Mouse (Mus musculus) liver, embryonic 14.5 days (tissue): ENCODE measurements at regions not wholly inside any gene's neighbourhood (a gene's known extent, or its start where the extent isn't known, plus 50 kb on each side); places are given as distances from the start of the nearest gene placed in this dataset.
A peak's percentile ranks its signal among the peaks of the same experiment; 100 is the strongest.

Source experiments
- ATAC-seq: fragments of 200-750 bp; cut with Nextera tagmentation; 2 replicates; pipeline ENCODE4 v1.8.0; 2017; ENCODE audit warnings: moderate number of reproducible peaks, mild to moderate bottlenecking, moderate library complexity; ENCODE audit not compliant: insufficient read depth
- DNase-seq, 3 experiments: peaks; one replicate each; pipeline ENCODE4 v3.0.0-alpha.2; 2012 to 2013; ENCODE audit warnings: low read depth in 3 of 3, low spot score in 3 of 3
- H3K27ac ChIP-seq: fragments of 300-500 bp; sonication (generic); 2 replicates; pipeline ENCODE4 v1.5.1; 2014; ENCODE audit warnings: moderate library complexity, mild to moderate bottlenecking, control low read depth, inconsistent platforms
- H3K27me3 ChIP-seq: fragments of 300-500 bp; sonication (generic); 2 replicates; pipeline ENCODE4 v1.6.1; 2014; ENCODE audit warnings: mild to moderate bottlenecking, low read length, moderate library complexity; ENCODE audit not compliant: control insufficient read depth, insufficient read depth
- H3K36me3 ChIP-seq: fragments of 300-500 bp; sonication (generic); replicated peaks from 2 replicates; pipeline ENCODE4 v1.6.1; 2014; ENCODE audit warnings: low read depth; ENCODE audit not compliant: control insufficient read depth, insufficient read depth
- H3K4me1 ChIP-seq, 2 experiments: fragments of 200-500 bp in 1 of 2; fragments of 300-500 bp in 1 of 2; sonication (generic) in 1 of 2; replicated peaks; 2 replicates each; pipeline ENCODE4 v1.6.1; 2012 to 2014; ENCODE audit warnings: antibody characterized with exemption in 1 of 2, inconsistent platforms in 1 of 2, low read length in 1 of 2; ENCODE audit not compliant: control insufficient read depth in 2 of 2, insufficient read depth in 2 of 2
- H3K4me2 ChIP-seq: fragments of 300-500 bp; sonication (generic); 2 replicates; pipeline ENCODE4 v1.6.1; 2014; ENCODE audit warnings: low read depth, mild to moderate bottlenecking, control low read depth, moderate library complexity
- H3K4me3 ChIP-seq, 2 experiments: fragments of 200-500 bp in 1 of 2; fragments of 300-500 bp in 1 of 2; sonication (generic) in 1 of 2; 2 replicates each; pipeline ENCODE4 v1.5.1; 2012 to 2014; ENCODE audit warnings: low read depth in 2 of 2, low read length in 2 of 2, mild to moderate bottlenecking in 2 of 2, control low read depth in 1 of 2, inconsistent platforms in 1 of 2, moderate library complexity in 1 of 2; ENCODE audit not compliant: insufficient read depth in 1 of 2
- H3K9ac ChIP-seq: fragments of 300-500 bp; sonication (generic); replicated peaks from 2 replicates; pipeline ENCODE4 v1.6.1; 2014; ENCODE audit warnings: mild to moderate bottlenecking, control low read depth, moderate library complexity
- H3K9me3 ChIP-seq: fragments of 300-500 bp; sonication (generic); 2 replicates; pipeline ENCODE4 v1.6.1; 2016; ENCODE audit warnings: low read length, mixed read lengths; ENCODE audit not compliant: control insufficient read depth
- CTCF ChIP-seq: IDR thresholded peaks from 2 replicates; pipeline ENCODE4 v1.5.1; 2016; ENCODE audit warnings: antibody characterized with exemption, low read depth, control low read depth
- EP300 ChIP-seq: IDR thresholded peaks from 2 replicates; pipeline ENCODE4 v1.6.1; 2016; ENCODE audit warnings: antibody characterized with exemption, low read depth
- WGBS: fragments of 180-500 bp; shearing (Covaris S2); extraction: QIAGEN DNeasy Blood & Tissue Kit; methylation state at CpG from one replicate; pipeline ENCODE4 v1.1.7; 2014; ENCODE audit not compliant: insufficient replicate concordance; 5-methylcytosine and 5-hydroxymethylcytosine counted together

DNA sequence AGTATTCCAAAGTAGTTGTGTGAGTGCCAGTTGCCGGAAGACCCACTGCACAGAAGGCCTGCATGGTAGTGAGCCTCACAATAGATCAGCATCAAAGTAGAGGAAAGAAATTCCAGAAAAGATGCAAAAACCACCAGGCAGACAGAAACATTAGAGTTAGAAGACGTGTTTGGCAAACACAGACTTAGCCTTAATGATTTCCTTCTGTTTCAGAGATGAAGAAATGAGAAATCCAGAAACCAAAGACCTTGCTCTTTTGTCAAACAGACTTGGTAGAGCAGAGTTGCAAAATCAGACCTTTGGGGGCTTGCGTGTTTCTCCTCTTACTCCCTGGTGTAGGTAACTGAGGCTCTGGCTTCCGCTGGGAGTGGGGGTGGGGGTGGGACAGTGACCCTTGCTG lies 57.0 kb upstream of the Eed start:
- no peaks in the 10 kb centered on the region for H3K27me3 ChIP-seq
- DNase-seq (no peak), ATAC-seq (no peak)
- WGBS: 88% methylated on average over 4 of the region's 4 CpGs
- TF ChIP-seq EP300: no peak
- TF ChIP-seq CTCF: no peak
- H3K9me3 ChIP-seq: no peaks in the 10 kb centered on the region
- H3K36me3 ChIP-seq: no peaks in the 10 kb centered on the region
- no peak overlapping the region for H3K4me3 ChIP-seq
- H3K9ac ChIP-seq: no peak overlapping the region
- peaks cover 34 to 41% of the 10 kb centered on the region in 2 experiments for H3K4me1 ChIP-seq
- H3K27ac ChIP-seq: no peak overlapping the region
- H3K4me2 ChIP-seq: no peak overlapping the region

DNA sequence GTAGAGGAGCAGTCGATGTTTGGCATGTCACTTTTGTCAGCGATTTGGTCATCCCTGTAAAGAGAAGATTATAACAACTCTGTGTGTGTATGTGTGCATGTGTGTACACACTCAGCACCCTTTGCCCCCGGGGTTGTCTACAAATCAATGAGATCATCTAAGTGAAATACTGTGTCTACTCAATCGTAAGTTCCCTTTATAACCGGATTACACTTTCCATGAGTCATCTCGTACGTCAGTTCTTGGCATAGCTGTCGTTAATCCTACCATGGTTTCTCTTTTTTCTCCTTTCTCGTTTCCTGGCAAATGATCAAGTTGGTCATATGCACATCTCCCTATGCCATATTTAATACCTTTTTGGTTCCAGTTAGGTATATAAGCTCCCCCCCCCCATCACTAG lies 58.7 kb upstream of the Eed start:
- no peaks in the 10 kb centered on the region for H3K36me3 ChIP-seq
- 70% methylated on average over 9 of the region's 9 CpGs for WGBS
- H3K27ac ChIP-seq: no peak overlapping the region
- H3K9me3 ChIP-seq: no peaks in the 10 kb centered on the region
- ATAC-seq (no peak), DNase-seq (no peak)
- H3K9ac ChIP-seq: no peak overlapping the region
- no peak overlapping the region for H3K4me2 ChIP-seq
- H3K4me1 ChIP-seq: peaks cover 45 to 48% of the 10 kb centered on the region in 2 experiments
- no peak overlapping the region for H3K4me3 ChIP-seq
- H3K27me3 ChIP-seq: no peaks in the 10 kb centered on the region
- TF ChIP-seq EP300: no peak
- TF ChIP-seq CTCF: no peak

DNA sequence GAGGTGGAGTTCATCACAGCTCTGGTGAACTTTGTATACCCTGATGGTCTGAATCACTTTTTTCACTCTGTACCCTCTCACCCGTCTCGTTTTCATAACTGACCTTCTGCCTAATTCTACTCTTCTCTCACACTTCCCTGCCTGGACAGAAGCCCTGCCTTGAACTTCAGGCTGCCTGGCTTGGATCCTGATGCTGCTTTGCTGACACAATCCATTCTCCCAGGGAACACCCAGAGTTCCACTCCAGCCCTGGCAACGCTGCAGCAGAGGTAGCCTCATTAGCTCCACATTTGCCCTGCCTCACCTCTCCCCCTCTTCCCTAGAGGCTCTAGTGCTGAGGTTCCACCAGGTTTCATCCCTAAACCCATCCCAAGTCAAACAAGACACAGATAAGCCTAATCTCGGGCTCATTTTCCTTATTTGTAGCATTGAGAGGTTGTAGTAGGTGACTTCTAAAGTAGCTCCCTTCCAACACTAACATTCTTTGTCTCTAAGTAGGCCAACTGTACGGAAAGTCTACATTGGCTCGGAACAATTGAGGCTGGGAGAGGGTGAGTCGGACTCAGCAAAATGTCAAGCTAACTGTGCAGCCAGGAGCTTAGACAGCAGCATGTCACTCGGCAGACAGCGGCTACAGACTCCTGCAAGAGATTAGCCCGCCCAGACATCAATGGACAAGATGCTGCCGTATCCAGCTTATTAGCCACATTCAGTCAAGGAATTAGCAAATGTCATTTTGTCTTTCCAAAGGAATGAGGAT lies 60.0 kb upstream of the Eed start:
- ATAC-seq (peak; percentile 36; the same call in 1 of the 2 replicates), DNase-seq (no peak)
- Histone ChIP-seq H3K9me3 (no peaks in the 10 kb centered on the region), H3K4me2 (peak overlapping the region; percentile 25; the same call in 1 of the 2 replicates), H3K27ac (peak overlapping the region; percentile 73), H3K4me3 (no peak overlapping the region), H3K27me3 (no peaks in the 10 kb centered on the region), H3K36me3 (no peaks in the 10 kb centered on the region), H3K4me1 (peaks cover 41 to 51% of the 10 kb centered on the region in 2 experiments), H3K9ac (peak overlapping the region; percentile 29; the same call in 1 of the 2 replicates)
- WGBS: 63% methylated on average over 11 of the region's 11 CpGs
- no peak for TF ChIP-seq CTCF
- TF ChIP-seq EP300: no peak

DNA sequence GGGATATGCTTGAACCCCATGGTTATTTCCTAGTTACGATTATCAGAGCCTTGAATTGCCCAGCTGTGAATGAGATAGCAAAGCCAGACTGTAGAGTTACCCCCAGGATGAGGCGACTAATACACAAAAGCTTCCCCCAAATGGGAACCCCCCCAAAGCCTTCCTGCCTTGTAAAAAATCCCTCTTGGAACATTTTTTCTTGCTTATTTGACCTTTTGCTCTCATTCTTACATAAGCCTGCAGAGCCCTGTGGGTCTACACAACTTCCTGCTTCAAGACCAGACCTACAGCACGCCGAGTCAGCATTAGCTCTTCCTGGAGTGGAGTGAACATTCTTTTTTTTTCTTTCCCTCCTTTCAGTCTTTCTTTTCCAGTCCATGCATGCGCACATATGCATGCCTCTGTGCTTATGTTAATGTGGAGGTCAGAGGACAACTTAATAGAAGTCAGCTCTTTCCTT lies 60.8 kb upstream of the Eed start:
- TF ChIP-seq EP300 (peak; percentile 53), CTCF (no peak)
- Histone ChIP-seq H3K4me1 (peaks cover 46 to 54% of the 10 kb centered on the region in 2 experiments), H3K4me3 (no peak overlapping the region), H3K36me3 (no peaks in the 10 kb centered on the region), H3K4me2 (peak overlapping the region; percentile 25), H3K9ac (peak overlapping the region; percentile 57), H3K27ac (peak overlapping the region; percentile 73), H3K9me3 (no peaks in the 10 kb centered on the region), H3K27me3 (no peaks in the 10 kb centered on the region)
- peak; percentile 63 for ATAC-seq
- no peak for DNase-seq
- 23% methylated on average over 5 of the region's 5 CpGs for WGBS

DNA sequence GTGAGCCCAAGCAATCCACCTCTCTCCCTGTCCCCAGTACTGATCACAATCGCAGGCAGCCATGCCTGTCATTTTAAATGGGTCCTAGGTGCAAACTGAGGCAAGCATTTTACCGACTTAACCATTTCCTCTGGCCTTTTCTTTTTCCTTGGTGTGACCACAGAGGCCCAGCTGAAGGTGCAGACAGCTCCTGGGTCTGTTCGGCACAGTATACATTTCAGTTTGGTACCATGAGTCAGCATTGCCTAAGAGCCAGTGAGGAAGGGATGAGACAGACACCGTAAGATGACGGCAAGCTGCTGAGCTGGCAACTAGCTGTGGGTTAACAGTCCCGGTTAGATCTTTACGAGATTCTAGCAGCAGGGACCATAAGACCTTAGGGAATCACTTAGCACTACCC lies 61.6 kb upstream of the Eed start:
- Histone ChIP-seq H3K36me3 (no peaks in the 10 kb centered on the region), H3K4me1 (peaks cover 51 to 60% of the 10 kb centered on the region in 2 experiments), H3K4me2 (peak overlapping the region; percentile 25), H3K9ac (peak overlapping the region; percentile 57), H3K9me3 (no peaks in the 10 kb centered on the region), H3K4me3 (no peak overlapping the region), H3K27me3 (no peaks in the 10 kb centered on the region), H3K27ac (peak overlapping the region; percentile 73)
- ATAC-seq (peak; percentile 81), DNase-seq (peak in 2 of 3 experiments; percentile 68 to 70)
- TF ChIP-seq EP300: no peak
- no peak for TF ChIP-seq CTCF
- 17% methylated on average over 7 of the region's 7 CpGs for WGBS
